Mouse (Mus musculus) layer of hippocampus, postnatal 25 days (tissue): ENCODE data around the gene Cacng3. TPM values are rescaled to one million over a fixed set of nuclear protein-coding genes. Genes with fewer than 3 reads are reported as not detected.

Experiments
- DNase-seq, 2 experiments: peaks; one replicate each; pipeline ENCODE4 v3.0.0; 2022; ENCODE audit warnings: mixed read lengths in 2 of 2, low spot score in 1 of 2; ENCODE audit errors: extremely low spot score in 1 of 2
- total RNA-seq, 2 experiments: library from RNA; stranded (reverse); gene quantifications; 2 replicates each; pipeline ENCODE4 v1.2.3; 2021

Gene Cacng3
- total RNA-seq, 2 experiments from 2014 or later: 54.1 to 67.3 TPM

- DNase-seq: no peak
Observed at GRCm38 (mm10) chr7:122813724-122814123, 143.4 kb downstream of the Cacng3 start.

- DNase-seq: no peak
Observed at GRCm38 (mm10) chr7:122817565-122817964, 147.3 kb downstream of the Cacng3 start.
